Mouse (Mus musculus) adrenal gland, adult (tissue): Measurements from ENCODE around the gene Cfap161.
A peak's percentile ranks its signal among the peaks of the same experiment; 100 is the strongest.

Experiments
- DNase-seq, 2 experiments: peaks; one replicate each; pipeline ENCODE4 v3.0.0; 2022 to 2023; ENCODE audit warnings: low spot score in 1 of 2; ENCODE audit not compliant: inconsistent age in 2 of 2

Gene Cfap161

DNA sequence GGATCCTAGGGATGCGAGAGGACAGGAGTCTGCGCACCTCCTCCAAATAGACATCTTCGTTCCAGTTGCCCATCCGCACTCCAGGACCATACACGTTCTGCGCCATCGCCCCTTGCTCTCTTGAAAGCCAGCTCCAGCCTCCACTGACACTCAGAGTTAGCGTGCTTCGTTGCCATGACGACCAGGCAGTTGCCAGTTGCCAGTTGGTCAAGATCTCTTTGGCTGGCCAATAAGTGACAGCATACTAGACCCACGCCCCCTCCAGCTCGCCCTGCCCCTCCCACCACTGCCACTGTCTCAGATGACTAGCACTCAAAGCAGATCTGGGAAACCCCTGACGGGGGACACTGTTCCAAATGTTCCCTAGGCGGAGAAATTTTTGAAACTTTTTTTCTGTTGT, at the start of gene Cfap161:
Gene Cfap161 (minus strand): TSS at position 176 of the 400 bp plus-strand sequence.
- peak; percentile 50 to 73 for DNase-seq

DNA sequence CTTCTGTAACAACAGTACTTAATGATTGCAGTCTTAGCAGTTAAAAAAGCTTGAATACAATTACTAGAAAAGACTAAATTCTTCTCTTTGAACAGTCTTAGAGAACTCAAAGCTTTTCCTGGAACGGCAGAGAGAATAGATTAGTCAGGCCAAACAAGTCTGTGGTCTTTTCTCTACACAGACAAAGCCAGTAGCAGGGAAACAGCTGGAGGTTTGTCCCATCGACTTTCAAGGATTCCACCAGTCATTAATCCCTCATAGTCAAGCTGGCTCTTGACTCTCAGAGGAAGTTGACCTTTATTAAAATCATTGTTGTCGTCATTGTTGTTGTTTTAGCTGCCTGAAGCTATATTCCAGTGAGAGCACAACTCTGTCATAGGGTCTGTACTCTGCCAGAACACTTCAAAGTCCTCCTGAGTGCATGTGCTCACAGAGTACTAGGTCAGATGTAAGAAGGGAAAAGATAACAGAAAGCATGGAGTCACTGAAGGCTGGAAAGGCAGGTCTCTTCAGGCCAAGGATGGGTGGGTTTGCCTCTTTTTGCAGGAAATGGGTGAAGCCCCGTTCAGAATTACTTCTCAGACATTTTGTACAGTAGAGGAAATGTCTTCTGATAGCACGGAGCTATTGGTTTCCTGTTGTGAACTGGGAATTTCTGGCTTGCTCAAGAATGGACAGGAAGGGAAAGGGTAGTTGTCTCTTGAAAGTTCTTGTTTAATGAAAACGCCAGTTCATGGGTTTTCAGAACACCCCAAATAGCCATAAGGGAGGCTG, 48.0 kb upstream of the Cfap161 start:
- DNase-seq: peak in 1 of 2 experiments; percentile 59

DNA sequence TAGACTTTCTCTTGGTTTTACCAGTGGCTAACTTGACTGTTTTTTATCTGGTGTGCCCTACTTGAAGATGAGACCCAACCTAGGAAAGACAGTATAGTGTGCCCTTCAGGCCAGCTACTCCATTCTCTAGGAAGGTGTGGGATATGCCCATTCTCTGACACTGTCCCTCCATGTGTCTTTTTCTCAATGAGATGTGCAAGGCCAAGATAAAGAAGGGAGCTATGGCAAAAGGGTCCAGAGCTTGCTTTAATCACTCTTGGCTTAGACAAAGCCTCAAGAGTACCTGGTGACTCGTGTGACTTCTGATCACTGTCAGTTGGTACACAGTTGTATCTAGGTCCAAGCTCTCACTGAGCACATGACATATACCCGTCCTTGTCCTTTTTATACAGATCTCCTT, 45.4 kb upstream of the Cfap161 start:
- no peak for DNase-seq

DNA sequence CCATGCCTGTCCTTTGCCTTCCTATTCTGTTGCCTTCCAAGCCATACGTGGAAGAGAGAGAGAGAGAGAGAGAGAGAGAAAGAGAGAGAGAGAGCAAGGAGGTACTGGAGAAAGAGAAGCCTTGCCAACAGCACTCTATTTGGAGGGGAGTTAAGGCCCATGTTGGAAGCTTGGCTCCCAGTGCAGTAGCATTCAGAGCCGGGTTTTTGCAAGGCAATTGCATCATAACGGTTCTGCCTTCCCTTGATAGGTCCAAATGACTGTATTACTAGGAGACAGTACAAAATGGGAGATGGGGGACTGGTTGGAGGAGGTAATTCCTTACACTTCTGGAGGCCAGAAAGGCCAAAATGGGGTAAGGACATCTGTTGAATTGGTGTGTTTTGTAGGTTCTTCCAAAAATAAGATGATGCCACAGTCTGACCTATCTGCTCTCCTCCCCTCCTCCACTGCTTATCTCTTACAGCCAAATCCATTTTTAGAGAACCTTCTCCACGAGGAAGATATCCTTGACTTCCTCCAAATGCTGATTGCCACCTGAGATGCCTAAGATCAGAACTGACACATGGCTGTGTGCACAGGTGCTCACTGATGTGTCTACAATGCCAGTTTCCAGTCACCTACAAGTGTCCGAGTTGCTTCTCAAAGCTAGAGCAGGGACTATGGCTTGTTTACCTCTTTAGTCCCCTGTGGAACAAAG, 44.0 kb upstream of the Cfap161 start:
- DNase-seq: no peak

DNA sequence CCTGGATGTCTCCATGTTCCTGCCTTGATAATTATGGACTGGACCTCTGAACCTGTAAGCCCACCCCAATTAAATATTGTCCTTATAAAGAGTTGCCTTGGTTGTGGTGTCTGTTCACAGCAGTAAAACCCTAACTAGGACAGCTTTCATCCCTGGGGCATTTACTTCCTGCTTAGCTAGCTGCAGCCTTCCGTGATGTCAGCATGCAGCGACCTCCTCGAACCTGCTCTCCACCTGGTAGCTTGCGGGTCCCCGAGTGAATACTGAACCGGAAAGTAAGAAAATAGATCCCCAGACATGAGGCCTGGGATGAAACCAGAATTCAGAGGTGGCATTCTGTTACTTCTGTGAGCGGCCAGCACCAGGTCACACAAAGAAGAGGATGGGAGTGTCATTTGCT, 34.7 kb upstream of the Cfap161 start:
- DNase-seq: no peak

DNA sequence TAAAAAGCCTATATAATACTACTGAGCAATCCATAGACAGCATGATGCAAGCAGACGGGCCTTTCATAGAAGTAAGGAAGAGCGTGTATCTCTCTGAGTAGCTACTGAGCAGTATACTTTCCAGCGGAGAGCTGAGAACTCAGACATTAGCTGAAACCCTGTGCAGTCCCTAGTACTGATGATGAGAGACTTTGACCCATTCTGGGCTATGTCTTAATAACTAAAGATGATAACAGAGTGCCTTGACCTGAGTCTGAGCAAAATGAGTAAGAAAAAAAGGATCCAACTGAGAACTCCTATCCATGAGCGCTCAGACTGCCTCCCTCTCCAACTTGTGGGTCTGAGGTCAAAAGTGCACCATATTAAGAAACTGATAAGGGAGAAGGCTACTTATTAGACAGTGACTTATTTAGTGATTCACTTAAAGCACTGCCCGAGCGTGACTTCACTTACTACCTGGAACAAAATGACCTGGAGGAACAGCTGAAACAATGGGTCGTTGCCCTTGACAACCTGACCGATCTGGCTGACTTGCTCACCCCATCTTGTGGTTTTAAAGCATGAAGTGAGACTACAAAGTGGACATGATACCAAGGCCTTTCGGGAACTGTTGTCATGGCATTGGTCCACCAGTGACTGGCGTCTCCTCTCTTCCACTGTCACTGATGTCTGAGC, 32.9 kb upstream of the Cfap161 start:
- no peak for DNase-seq

DNA sequence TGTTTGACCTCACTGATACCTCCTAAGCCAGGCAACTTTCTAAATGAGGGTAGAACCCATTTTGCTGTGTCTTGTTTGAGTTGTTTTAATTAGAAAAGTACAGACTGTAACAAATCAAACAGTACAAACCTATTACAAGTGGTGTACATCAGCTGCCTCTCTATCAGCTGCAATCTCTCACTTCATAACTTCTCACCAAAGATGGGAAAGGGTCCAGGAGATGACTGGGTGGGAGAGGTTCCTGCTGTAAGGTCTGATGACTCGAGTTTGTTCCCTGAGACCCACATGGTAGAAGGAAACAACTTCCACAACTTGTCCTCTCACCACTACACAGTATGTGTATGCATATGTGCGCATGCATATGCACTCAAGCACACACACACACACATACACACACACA, 32.1 kb upstream of the Cfap161 start:
- no peak for DNase-seq

DNA sequence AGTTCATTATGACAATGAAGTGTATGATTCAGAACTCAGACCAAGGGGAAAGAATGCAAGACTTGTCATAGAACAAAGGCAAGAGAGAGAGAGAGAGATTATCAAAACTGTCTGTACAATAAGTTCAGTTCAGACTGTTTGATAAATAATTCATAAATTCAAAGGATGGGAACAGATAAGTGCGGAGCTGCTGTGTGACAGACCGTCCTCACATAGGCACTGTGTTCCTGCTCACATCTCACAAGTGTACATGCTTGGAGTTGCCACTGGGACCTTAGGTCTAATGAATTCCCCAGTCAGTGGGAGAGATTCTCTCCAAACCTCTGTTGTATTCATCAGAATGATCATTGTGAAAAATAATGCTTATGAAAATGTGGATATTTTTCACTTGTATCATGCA, 27.3 kb upstream of the Cfap161 start:
- DNase-seq: no peak

DNA sequence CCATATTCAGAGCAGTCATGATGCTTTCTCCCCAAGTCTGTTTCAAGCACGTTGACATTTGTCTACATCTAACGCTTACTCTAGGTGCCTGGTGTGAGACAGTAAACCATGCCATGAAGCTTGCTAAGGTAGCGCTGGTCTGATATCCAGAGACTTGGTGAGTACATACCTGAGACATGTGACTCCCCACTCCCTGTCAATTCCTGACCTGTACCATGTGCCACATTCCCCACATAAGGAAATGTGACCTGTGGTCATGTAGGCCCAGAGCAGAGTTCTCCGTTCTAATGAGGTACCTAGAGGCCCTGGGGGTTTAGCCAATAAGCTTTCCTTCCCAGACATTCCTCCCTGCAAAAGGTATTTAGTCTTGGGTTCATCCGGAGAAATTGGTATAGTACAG, 22.2 kb upstream of the Cfap161 start:
- no peak for DNase-seq

DNA sequence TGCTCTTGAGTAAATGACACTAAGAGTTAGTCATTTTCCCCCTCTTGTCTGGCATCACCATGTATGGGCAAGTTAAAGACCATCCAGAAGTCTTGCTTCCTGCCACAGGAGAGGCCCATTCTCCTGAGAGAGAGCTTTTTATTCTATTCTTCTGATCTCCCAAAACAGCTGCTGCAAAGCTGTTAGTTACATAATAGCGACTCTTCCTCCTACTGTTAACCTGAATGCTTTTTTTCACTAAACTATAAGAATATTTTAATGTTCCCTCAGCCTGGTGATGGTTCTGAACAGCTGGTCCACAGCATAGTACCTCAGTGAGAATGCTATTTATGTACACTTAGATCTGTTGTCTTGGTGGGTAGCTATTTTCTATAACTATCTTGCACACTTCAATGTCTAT, 21.0 kb upstream of the Cfap161 start:
- DNase-seq: no peak

DNA sequence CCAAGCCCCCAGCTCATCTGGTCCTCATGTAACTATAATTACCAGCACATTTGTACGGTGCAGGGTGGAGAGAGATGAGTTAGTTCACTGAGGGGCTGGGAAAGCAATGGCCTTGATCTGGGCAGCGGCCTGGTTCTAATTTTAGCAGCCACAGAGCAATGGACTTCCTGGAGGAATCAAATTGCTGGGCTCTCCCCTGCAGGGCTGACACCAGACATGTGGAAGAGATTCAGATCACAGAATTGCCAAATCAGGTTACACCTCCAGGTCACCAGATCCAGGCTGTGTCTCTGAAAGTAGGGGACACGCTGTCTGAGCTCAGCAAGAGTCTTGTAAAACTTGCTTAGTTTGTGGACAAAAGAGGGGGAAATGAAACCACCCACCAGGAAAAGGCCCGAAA, 19.3 kb upstream of the Cfap161 start:
- peak; percentile 68 to 87 for DNase-seq

DNA sequence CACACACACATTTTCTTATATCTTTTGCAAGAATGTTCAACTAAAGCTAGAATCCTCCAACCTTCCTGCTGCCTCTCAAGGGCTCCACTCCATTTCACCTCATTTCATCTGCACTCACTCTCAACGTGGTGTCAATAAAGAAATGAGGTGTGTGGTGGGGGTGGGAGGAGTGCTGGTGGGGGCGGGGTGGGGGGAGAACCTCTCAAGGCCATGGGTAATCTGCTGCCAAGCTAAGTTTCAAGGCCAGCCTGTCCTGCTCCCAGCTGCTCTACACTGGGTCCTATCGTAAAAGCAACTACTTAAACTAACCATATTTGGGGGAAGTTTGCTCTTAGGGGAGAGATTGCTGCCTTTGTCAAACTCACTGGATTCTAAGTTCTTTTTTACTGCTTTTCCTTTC, 18.8 kb upstream of the Cfap161 start:
- no peak for DNase-seq

DNA sequence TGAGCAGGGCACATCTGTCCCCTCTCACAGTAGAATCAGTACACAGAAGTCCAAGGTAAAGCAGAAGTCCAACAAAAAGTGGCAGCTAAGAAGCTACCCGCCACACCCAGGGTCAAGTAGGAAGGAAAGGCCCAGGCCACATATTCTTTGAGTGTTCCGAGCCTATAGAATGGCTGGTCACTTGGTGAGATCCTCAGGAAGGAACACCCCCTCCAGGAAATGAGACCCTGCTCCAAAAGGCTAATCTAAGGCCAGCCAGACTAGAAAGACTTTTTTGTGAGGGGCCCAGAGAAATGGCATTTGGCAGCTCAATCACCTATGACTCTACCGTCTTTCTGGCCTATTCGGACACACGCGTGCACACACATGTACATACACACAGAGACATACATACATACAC, 18.3 kb upstream of the Cfap161 start:
- DNase-seq: peak in 1 of 2 experiments; percentile 41

DNA sequence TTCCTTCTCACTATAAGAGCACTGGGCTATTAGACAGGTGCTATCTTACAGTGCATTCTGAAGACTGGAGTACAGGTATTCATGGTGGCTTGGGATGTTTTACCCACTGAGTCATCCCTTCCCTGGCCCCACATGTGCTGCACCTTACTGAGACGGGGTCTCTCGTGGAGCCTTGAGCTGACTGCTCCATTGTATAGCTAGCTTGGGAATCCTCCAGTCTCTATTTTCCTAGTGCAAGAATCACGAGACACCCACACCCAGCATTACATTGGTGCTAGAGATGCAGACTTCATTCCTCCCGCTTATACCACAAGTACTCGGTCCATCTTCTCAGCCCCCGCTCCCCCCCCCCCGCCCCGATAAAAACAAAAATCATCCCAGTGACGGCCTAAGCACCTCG, 17.9 kb upstream of the Cfap161 start:
- DNase-seq: no peak

DNA sequence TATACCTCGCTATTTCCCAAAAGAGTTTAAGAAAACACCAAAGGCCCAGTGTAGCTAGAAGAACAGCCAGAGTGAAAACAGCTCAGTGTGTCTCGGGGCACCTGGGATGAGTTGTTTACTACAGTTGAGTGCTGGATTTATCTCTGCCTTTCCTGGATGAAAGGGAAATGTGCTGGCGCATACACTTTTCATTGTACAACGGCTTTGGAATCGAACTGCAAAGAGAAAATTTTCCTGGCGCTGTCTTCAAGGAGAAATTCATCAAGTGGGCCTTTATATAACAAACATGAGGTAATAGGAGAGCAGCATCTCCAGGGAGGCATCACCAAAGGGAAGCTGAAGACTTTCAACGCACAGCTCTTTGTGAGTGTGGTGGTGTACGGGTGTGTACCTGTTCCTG, 17.2 kb upstream of the Cfap161 start:
- peak; percentile 38 to 75 for DNase-seq

DNA sequence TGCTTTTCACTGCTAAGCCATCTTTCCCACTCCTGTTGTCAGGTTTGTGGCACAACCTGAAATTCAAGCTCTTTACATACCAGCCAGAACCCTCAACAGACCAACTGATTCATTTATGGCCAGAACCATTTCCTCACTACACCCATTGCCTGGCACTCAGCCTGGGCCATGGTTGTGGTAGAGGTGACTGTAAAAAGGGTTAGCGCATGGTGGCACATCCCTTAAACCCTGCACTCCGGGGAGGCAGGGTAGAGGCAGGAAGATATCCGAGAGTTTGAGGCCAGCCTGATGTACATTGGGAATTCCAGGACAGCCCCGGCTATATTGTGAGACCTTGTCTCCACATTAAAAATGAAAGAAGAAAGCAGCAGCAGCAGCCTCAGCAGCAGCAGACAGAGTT, 16.8 kb upstream of the Cfap161 start:
- DNase-seq: no peak

DNA sequence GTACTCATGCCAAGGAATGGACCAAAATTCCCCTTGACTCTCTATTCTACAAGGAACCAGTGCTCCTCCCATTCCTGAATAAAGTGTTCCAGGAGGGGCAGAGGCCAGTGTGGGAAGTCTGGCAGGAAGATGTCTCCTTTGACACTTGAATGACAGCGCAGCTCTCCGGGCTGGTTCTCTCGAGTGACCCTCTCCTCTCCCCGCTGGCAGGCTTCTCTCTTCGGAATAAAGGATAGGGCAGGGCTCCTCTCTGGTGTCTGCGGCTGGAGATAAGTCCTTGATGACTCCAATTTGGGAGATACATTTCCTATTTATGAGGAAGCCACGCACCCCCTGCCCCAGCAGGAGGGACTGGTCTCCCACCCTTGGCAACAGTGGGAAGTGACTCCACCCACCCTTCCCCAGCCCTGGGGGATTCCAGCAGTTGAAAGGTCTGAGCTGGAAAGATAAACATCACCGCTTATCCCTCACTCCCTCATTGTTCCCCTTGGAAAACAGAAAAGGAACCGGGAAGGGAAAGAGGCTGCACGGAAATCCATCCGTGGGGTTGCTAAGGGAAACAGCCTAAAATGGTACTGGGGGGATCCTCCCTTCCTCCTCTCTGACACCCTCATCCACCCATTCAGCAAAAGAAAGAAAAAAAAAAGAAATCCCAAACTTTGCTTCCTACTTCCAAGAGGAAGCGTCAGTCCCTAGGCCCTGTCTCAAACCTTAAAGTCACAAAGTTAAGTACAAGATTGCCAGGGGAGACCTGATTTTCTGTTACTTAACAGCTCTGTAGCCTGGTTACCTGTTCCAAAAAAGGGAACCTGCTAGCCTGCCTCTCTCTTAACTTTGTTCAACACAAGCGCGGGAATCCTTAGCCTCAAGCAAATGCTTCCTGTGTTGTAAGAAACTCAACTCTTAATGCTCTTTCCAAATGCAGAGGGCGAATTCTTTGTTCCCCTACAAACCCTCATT, 15.7 kb upstream of the Cfap161 start:
- peak; percentile 51 to 65 for DNase-seq

DNA sequence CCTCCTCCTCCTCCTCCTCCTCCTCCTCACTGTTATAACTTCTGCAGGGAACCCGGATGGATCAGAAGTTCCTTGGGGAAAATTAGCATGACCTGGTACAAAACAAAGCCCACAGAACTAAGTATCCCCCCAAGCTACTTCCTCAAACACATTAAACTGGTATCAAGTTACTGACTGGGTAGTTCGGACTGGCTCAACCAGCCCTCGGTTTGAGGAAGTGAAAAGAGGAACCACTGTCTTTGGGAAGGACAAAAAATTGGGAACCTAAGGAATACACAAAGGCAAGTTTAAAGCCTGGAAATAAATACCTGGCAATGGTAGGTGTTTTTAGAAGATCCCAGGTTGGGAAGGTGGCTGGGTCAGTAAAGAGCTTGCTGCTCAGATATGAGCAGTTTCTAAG, 15.0 kb upstream of the Cfap161 start:
- DNase-seq: no peak

DNA sequence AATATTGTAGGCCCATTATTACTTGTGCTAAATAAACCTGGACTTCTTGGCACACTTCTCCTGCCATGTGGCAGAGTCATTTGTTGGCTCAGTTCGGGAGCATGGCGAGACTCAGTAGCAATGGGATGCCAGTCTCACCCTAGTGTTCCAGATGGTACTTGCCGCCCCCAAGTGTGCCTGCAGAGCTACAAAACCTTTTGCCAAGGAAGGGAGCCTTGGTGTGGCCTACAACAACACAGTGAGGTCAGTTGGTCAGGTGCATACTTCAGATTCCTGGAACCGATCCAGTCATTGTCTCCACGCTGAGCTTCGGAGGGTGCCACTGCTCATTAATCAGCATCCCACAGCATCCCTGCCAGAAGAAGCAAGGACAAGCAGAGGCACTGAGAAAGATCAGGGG, 14.4 kb upstream of the Cfap161 start:
- DNase-seq: peak; percentile 47 to 72

DNA sequence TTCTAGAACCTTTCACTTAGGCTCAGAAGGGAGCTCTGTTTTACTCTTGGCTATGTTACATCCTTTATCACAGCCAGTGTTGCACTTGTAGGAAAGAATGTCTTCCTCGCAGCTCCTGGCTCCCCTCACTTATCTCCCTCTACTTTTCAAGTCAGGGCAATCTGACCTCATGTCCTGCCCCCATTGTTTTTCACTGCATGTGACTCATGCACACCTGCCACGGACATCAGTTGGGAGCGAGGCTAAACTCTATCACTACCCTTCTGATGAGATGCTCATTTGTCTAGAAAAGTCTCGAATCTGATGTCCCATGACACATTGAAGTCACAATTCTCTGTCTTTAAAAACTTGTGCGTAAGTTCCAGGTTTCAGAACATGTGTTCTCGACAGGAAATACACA, 12.3 kb upstream of the Cfap161 start:
- DNase-seq: no peak

DNA sequence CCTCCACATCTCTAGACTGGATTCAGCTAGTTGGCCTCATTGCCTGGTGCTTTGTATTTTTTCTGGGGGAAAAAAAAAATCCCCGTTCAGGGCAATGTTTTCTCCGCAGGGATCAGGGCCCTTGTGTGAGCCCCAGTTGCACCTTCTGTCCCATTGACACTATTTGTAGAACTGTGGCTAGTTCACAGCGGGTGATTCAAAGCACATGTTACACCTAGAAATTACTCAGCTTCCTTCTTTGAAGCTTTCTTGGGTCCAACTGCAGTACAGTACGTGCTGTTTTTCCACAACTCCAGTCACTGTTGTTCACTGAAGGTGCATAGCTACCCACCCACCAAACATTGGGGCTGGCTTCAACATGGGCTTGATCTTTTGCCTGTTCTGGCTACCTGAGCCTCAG, 9.1 kb upstream of the Cfap161 start:
- no peak for DNase-seq
